11 mouse cellular contexts compared by ENCODE assay signal in genomic region chr4:148846724-148847123, GRCm38 (mm10). TPM values are rescaled to one million over a fixed set of nuclear protein-coding genes. Genes with fewer than 3 reads are reported as not detected.
DNase-seq lines count a peak whose midpoint lies in the region; ATAC-seq and TF ChIP-seq lines count a peak whose summit lies in the region.
"Had no signal": no experiment of that assay in that cellular context is flagged by ENCODE, and none has a peak within 500 bp of the region (broad histone marks: within the 10 kb centered on the region; RNA-seq: fewer than 3 reads in every experiment).

No protein-coding gene starts in this region.

- no peak for TF ChIP-seq CTCF in stomach, postnatal 0 days (IDR thresholded peaks at IDR 0.05; ENCODE audit: low read depth)

- DNase-seq in hindbrain, embryonic 11.5 days (ENCODE audit: low spot score), result no peak
- peak; percentile 68 for DNase-seq in retina, adult 2 months (ENCODE audit: low read depth, low spot score)
- DNase-seq in retina, embryonic 14.5 days (ENCODE audit: low spot score), result no peak
- no peak for DNase-seq in stomach, postnatal 0 days (ENCODE audit: low spot score)
- no peak for DNase-seq in frontal cortex, postnatal 36 days (ENCODE audit: low spot score in 2 of 2)
- DNase-seq: midbrain, embryonic 14.5 days had no signal

- H3K27me3 ChIP-seq in hindbrain, embryonic 13.5 days, result peaks cover 83% of the 10 kb centered on the region
- H3K27me3 ChIP-seq in hindbrain, embryonic 11.5 days (ENCODE audit: control insufficient read depth, insufficient read depth, low read length), result peaks cover 9% of the 10 kb centered on the region; the same call in 1 of the 2 replicates
- peaks cover 27% of the 10 kb centered on the region for H3K27me3 ChIP-seq in limb, embryonic 12.5 days
- H3K27me3 ChIP-seq in stomach, postnatal 0 days (ENCODE audit: control insufficient read depth, insufficient read depth, low read length), result no peaks in the 10 kb centered on the region

- peak overlapping the region; percentile 13; the same call in 1 of the 2 replicates for H3K4me2 ChIP-seq in hindbrain, embryonic 13.5 days
- H3K4me2 ChIP-seq in hindbrain, embryonic 11.5 days (replicated peaks; ENCODE audit: low read depth, low read length), result no peak overlapping the region
- peak overlapping the region; percentile 26 for H3K4me2 ChIP-seq in limb, embryonic 12.5 days
- H3K4me2 ChIP-seq in stomach, postnatal 0 days (replicated peaks; ENCODE audit: low read depth), result peak overlapping the region; percentile 27; the same call in 1 of the 2 replicates

- WGBS in hindbrain, embryonic 13.5 days, result 62% methylated on average over 11 of the region's 11 CpGs
- WGBS in hindbrain, embryonic 11.5 days, result 60% methylated on average over 11 of the region's 11 CpGs
- WGBS in limb, embryonic 12.5 days, result 60% methylated on average over 11 of the region's 11 CpGs
- WGBS in stomach, postnatal 0 days, result 55% methylated on average over 11 of the region's 11 CpGs

- ATAC-seq in hindbrain, embryonic 13.5 days (ENCODE audit: low FRiP score), result no peak
- ATAC-seq in hindbrain, embryonic 11.5 days (ENCODE audit: low FRiP score), result no peak
- ATAC-seq in limb, embryonic 12.5 days (ENCODE audit: insufficient number of reproducible peaks, insufficient read depth, low FRiP score, low TSS enrichment, low read depth), result no peak
- no peak for ATAC-seq in stomach, postnatal 0 days (ENCODE audit: low FRiP score, low TSS enrichment)
- ATAC-seq: inflammation-experienced regulatory T-cells, adult 6 months had no signal

- no peak overlapping the region for H3K9ac ChIP-seq in hindbrain, embryonic 13.5 days
- no peak overlapping the region for H3K9ac ChIP-seq in hindbrain, embryonic 11.5 days (ENCODE audit: low read depth, low read length)
- no peak overlapping the region for H3K9ac ChIP-seq in limb, embryonic 12.5 days (replicated peaks)
- no peak overlapping the region for H3K9ac ChIP-seq in stomach, postnatal 0 days (ENCODE audit: low read length)
- H3K9ac ChIP-seq: forebrain, postnatal 0 days had no signal

- H3K9me3 ChIP-seq in hindbrain, embryonic 13.5 days, result no peaks in the 10 kb centered on the region
- H3K9me3 ChIP-seq in hindbrain, embryonic 11.5 days (ENCODE audit: control insufficient read depth, low read length), result no peaks in the 10 kb centered on the region
- no peaks in the 10 kb centered on the region for H3K9me3 ChIP-seq in limb, embryonic 12.5 days
- H3K9me3 ChIP-seq in stomach, postnatal 0 days (ENCODE audit: control insufficient read depth, low read length), result no peaks in the 10 kb centered on the region

- TF ChIP-seq EP300 in stomach, postnatal 0 days (optimal IDR thresholded peaks at IDR 0.05), result no peak

- H3K4me1 ChIP-seq in hindbrain, embryonic 13.5 days (replicated peaks), result peaks cover 47% of the 10 kb centered on the region
- no peaks in the 10 kb centered on the region for H3K4me1 ChIP-seq in hindbrain, embryonic 11.5 days (replicated peaks; ENCODE audit: control insufficient read depth, insufficient read depth, low read length)
- H3K4me1 ChIP-seq in limb, embryonic 12.5 days (replicated peaks), result peaks cover 40% of the 10 kb centered on the region
- no peaks in the 10 kb centered on the region for H3K4me1 ChIP-seq in stomach, postnatal 0 days (replicated peaks; ENCODE audit: control insufficient read depth, insufficient read depth)

- H3K27ac ChIP-seq in hindbrain, embryonic 13.5 days, result no peak overlapping the region
- H3K27ac ChIP-seq in hindbrain, embryonic 11.5 days (ENCODE audit: low read depth, low read length), result no peak overlapping the region
- no peak overlapping the region for H3K27ac ChIP-seq in limb, embryonic 12.5 days
- no peak overlapping the region for H3K27ac ChIP-seq in stomach, postnatal 0 days (replicated peaks)
- H3K27ac ChIP-seq: macrophage had no signal

- H3K36me3 ChIP-seq in hindbrain, embryonic 13.5 days, result no peaks in the 10 kb centered on the region
- H3K36me3 ChIP-seq in hindbrain, embryonic 11.5 days (ENCODE audit: control insufficient read depth, insufficient read depth, low read length), result no peaks in the 10 kb centered on the region
- no peaks in the 10 kb centered on the region for H3K36me3 ChIP-seq in limb, embryonic 12.5 days
- H3K36me3 ChIP-seq in stomach, postnatal 0 days (ENCODE audit: control insufficient read depth, insufficient read depth, low read length), result no peaks in the 10 kb centered on the region

- H3K4me3 ChIP-seq in hindbrain, embryonic 13.5 days, result no peak overlapping the region
- H3K4me3 ChIP-seq in hindbrain, embryonic 11.5 days (ENCODE audit: low read depth, low read length), result no peak overlapping the region
- no peak overlapping the region for H3K4me3 ChIP-seq in limb, embryonic 12.5 days (replicated peaks)
- no peak overlapping the region for H3K4me3 ChIP-seq in stomach, postnatal 0 days (ENCODE audit: low read depth, low read length)

RNA-seq across cellular contexts. Expression of gene Casz1, which starts 42.5 kb away (rescaled TPM):
- 6.7 and 8.1 TPM in 2 replicates for polyA plus RNA-seq in hindbrain, embryonic 13.5 days (2015; fragmentation: Nextera tagmentation; extraction: Ambion mirVana)
- 6.4 and 7.8 TPM in 2 replicates for polyA plus RNA-seq in hindbrain, embryonic 11.5 days (2014; fragmentation: Nextera tagmentation; extraction: Ambion mirVana)
- polyA plus RNA-seq in limb, embryonic 12.5 days (2016; fragmentation: Nextera tagmentation; extraction: Ambion mirVana), result 3.9 and 4.7 TPM in 2 replicates
- 9.4 and 10.3 TPM in 2 replicates for polyA plus RNA-seq in stomach, postnatal 0 days (2015; fragmentation: Nextera tagmentation; extraction: Ambion mirVana)
